Mouse (Mus musculus): Measurements from ENCODE around the gene Cnot2. TPM values are rescaled to one million over a fixed set of nuclear protein-coding genes. Genes with fewer than 3 reads are reported as not detected.

Cnot2 gene
- total RNA-seq, 1 experiment from 2014 or later: 81.5 TPM

GRCm38 (mm10) chr10:116562731-116563480 lies 18.4 kb downstream of the Cnot2 start:
- DNase-seq: no peak

GRCm38 (mm10) chr10:116562210-116562609 lies 19.1 kb downstream of the Cnot2 start:
- no peak for DNase-seq

DNA sequence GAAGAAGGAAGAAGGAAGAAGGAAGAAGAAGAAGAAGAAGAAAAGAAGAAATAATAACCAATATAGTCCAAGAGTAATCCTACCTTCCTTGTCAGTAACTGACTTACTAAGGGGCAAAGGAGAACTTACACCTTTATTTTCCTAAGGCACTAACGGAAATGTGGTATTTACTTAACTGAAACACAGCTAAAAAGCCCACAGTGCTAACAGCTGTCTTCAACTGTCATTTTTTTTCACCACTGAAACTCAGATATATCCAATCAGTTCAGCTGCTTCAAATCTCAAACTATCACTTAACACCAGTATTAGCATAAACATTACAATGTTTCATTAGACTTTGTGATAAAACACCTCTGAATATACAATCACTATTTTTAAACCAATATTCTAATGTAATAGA lies 22.1 kb downstream of the Cnot2 start:
- no peak for DNase-seq

DNA sequence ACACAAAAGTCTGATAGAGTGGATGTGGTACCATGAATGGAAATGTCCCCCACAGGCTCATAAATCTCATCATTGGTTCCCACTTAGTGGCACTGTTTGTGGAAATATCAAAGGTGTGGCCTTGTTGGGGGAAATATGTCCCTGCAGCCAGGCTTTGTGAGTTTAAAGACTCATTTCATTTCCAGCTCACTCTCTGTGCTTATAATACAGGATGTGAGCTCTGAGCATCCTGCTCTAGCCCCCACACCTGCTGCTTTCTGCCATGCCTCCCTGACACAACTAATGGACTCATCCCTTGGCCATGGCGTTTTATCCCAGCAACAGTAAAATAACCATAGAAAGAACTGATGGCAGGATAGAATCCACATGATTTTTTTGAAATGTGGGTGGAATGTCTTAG lies 24.1 kb downstream of the Cnot2 start:
- no peak for DNase-seq

- no peak for DNase-seq
Measured at GRCm38 (mm10) chr10:116554434-116554833, 26.9 kb downstream of the Cnot2 start.

- DNase-seq: no peak
Measured at GRCm38 (mm10) chr10:116547958-116548357, 33.4 kb downstream of the Cnot2 start.

DNA sequence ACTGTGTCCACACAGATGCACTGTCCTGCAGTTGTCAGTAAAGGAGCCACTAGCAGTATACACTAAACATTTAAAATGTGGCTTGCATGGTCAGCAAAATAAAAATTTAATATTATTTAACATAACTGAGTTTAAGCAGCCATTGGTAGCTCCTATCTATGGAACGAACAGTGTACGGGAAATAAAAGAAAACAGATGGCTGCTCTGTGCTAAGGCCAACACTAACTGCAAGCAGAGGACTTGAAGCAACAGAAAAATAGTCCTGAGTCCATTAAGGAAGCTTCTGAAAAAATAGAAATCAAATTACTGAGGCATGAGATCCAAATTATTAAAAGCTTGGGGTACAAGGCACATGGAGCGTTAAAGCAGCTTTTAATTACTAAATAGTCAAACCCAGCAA lies 35.1 kb downstream of the Cnot2 start:
- no peak for DNase-seq

GRCm38 (mm10) chr10:116543061-116543460 lies 38.2 kb downstream of the Cnot2 start:
- no peak for DNase-seq

DNA sequence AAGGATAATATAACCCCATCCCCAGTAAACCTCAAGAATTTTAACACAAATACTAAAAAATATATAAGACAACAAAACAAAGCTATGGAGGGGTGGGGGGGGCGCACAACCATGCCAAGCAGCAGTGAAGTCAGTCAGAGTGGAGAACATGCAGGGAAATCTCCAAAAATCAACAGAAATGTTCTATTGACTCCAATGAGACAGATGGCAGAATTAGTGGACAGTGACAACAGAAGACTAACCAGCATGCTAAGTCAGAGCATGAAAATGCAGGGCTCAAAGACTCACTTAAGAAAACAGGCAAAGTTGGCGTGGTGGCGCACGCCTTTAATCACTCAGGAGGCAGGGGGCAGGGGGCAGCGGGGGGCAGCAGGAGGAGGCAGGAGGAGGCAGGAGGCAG lies 40.6 kb downstream of the Cnot2 start:
- no peak for DNase-seq

GRCm38 (mm10) chr10:116537495-116537894 lies 43.8 kb downstream of the Cnot2 start:
- no peak for DNase-seq

DNA sequence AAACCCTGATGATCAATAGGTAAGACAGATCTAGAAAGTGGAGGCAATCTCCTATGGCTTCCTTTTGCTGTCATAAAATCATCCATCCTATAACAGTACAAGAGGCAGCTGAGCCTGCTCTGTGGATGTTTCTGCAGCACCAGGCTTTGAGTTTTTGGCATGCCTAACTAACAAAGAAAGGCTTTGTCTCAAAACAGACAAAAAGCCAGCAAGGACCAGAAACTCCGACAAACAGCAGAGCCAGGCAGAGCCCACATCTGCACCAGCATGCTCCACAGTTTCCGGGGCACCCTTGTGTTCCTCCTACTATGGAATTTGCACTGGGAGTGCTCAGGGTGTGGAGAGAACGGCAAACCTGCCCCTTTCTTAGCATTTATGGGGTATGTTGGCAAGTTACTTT lies 47.0 kb downstream of the Cnot2 start:
- DNase-seq: no peak

DNA sequence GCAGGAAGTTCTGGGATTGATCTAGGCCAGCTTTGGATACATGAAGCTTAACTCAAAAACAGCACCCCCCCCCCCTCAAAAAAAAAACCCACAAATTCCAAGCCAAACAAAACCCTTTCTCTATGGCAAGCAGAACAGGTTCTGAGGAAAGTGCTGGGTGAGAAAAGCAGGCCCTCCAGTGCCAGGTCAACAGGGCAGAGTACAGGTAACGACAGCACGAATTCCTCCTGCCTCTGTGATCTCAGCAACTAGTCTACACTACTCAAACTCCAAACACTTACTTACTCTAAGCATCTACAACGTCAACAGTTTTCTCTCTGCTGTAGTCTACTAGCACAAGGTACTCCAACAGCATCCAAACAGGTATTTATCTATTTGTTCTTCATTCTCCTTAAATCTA lies 48.8 kb downstream of the Cnot2 start:
- no peak for DNase-seq

DNA sequence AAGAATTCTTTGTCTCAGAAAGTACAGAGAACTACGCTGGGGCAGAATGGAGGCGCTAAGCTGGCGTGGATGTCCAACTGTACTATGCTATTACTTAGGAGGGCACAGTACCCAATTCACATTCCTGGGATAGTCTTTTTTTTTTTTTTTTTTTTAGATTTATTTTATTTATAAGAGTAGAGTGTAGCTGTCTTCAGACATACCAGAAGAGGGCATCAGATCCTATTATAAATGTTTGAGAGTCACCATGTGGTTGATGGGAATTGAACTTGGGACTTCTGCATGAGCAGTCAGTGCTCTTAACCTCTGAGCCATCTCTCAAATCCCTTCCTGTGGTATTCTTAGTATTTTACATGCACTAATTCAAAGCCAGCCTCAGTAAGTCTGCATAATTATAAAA lies 50.2 kb downstream of the Cnot2 start:
- no peak for DNase-seq

DNA sequence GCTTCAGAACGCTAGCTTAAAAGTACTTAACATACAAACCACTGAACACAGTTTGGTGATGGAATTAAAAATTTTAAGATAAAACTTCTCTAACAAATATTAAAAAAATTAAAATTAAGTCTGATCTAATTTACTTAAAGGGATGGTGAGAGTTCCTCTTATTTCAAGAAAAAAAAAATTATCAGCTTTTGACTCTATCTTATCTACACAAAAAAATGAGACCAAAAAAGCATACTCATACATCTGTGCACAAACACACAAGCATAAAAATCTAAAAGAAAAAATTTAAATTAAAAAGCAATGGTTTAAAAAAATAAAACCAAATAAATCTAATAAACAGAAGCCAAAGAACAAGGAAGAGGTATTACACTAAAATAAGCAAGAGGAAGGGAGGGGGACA lies 61.7 kb downstream of the Cnot2 start:
- DNase-seq: no peak

DNA sequence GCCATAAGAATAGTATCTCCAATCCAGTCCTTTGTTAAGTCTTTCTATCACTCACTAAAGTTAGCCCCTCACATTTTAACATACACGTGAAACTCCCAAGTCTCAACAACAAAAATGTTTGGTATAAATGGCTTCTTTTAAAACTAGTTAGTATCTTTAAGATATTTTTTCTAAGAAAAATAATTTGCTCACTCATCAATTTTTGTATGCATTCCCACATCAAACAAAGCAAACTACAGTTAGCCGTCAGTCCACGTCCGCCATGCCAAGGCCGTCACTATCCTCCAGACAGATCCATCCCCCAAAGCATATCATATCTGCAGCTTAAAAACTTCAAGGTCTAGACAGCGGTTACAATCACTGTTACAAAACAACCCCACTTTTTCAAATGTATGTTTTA lies 65.7 kb downstream of the Cnot2 start:
- no peak for DNase-seq

DNA sequence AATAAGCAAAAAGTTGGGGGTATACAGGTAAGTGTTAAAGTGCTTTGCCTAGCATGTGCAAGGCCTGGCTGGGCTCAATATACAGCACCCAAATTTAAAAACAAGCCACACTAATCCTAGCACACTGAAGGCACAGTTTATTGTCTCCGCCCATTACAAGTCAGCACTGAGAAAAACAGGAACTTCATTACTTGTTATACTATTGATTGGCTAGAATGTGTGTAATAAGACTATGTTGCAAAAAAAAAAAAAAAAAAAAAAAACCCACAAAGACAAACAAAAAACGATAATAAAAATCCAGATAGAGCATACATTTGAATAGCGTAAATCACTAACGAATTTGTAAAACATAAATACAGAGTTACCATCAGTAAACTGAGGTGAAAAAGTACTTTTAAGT lies 66.2 kb downstream of the Cnot2 start:
- no peak for DNase-seq

- DNase-seq: no peak
Measured at GRCm38 (mm10) chr10:116513254-116513635, 68.1 kb downstream of the Cnot2 start.

- DNase-seq: no peak
Measured at GRCm38 (mm10) chr10:116512521-116513253, 68.6 kb downstream of the Cnot2 start.

- DNase-seq: no peak
Measured at GRCm38 (mm10) chr10:116505303-116506014, 75.9 kb downstream of the Cnot2 start.

GRCm38 (mm10) chr10:116492768-116493167 lies 88.5 kb downstream of the Cnot2 start:
- no peak for DNase-seq

- no peak for DNase-seq
Measured at GRCm38 (mm10) chr10:116486895-116487747, 94.2 kb downstream of the Cnot2 start.

GRCm38 (mm10) chr10:116481917-116482316 lies 99.4 kb downstream of the Cnot2 start:
- DNase-seq: no peak

Data from adrenal gland, postnatal 25 days (tissue).